Mouse (Mus musculus) CD4-positive naive resting alpha-beta T cell, adult 76 days (primary cell): ENCODE results near the gene Olfr365. TPM values are rescaled to one million over a fixed set of nuclear protein-coding genes. Genes with fewer than 3 reads are reported as not detected.

ENCODE experiments used
- total RNA-seq: library from RNA; stranded (reverse); gene quantifications from one replicate; pipeline ENCODE4 v1.2.4, GENCODE M21; 2023

The Olfr365 gene
- not detected for total RNA-seq

DNA sequence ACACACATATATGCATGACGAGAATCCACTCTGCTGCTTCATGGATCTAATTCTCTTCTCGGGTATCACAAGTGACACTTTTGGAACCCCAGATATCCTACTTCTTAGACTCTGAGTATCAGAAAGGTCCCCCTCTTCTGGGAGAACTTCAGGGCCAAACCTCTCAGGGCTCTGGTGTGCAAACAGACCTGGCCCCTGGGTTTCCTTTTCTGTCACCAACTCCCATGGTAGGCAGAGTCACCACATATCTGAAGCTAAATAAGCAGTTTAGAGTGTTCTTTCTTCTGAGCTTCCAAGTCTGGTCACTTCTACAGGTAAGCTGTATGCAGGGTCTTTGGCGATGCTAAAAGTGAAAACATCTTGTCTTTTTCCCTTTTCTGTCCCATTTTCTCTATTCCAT, at the start of gene Olfr365:
TSS of gene Olfr365 (plus strand) at position 301 of the 400 bp plus-strand sequence.

DNA sequence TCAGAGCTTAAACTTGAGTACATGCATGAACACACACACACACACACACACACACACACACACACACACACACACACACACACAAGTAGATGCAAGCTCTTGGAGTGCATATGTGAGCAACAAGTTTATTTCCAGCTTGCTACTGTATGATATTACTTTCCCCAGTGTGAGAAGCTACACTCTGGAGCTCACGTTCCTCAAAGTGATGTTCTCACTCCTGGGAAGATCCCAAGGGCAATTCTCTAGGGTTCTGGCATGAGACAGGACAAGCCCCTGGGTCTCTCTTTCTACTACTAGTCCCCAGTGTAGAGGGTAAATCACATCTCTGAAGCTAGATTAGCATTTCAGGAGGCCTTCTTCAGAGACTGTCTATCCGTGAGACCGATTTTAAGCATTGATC, 49.0 kb upstream of the Olfr365 start, which contains the start of gene Olfr364-ps1:
TSS of gene Olfr364-ps1 (plus strand) at position 301 of the 400 bp plus-strand sequence.

DNA sequence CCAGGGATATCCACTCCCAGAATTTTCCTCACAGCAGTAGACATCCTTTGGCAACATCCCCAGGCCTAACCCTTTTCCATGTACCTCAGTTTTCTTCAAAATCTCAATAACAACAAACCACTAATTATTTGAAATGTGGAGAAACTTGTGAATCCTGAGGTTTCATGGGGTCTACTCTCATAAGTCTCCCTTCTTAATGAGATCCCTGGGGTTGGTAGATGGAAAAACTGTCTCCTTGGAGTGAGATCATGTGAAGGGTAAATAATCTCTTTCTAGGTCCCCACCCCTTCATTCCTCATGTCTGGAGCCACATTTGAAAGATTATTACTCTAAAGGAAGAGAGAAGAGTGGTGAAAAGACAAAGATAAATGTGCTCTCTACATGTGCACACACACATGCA, 23.3 kb downstream of the Olfr365 start, which contains the start of gene Olfr366:
TSS of gene Olfr366 (plus strand) at position 301 of the 400 bp plus-strand sequence.

Other genes starting within 250 kb of the Olfr365 start
- not detected for gene Olfr357, start 194.4 kb upstream of the Olfr365 start, total RNA-seq
- not detected for gene Olfr358, start 178.9 kb upstream of the Olfr365 start, total RNA-seq
- not detected for gene Olfr360, start 122.5 kb upstream of the Olfr365 start, total RNA-seq
- not detected for gene Olfr361, start 98.9 kb upstream of the Olfr365 start, total RNA-seq
- gene Olfr362, start 70.3 kb upstream of the Olfr365 start, total RNA-seq: not detected
- gene Olfr364-ps1, start 48.9 kb upstream of the Olfr365 start, total RNA-seq: not detected
- not detected for gene Olfr366, start 23.4 kb downstream of the Olfr365 start, total RNA-seq
- not detected for gene Olfr368, start 138.3 kb downstream of the Olfr365 start, total RNA-seq
- gene Pdcl, start 171.1 kb downstream of the Olfr365 start, total RNA-seq: 23.3 TPM
- gene Rc3h2, start 234.7 kb downstream of the Olfr365 start, total RNA-seq: 58.3 TPM